Mouse (Mus musculus) spleen, adult 2 months (tissue): ENCODE measurements around the gene Ext2. TPM values are rescaled to one million over a fixed set of nuclear protein-coding genes. Genes with fewer than 3 reads are reported as not detected.

Source experiments
- DNase-seq, 2 experiments: peaks; one replicate each; pipeline versions ENCODE4 v3.0.0 to v3.0.0-alpha.2; 2012 to 2021; ENCODE audit warnings: low spot score in 2 of 2, low read depth in 1 of 2
- H3K27ac ChIP-seq: fragments of 200-500 bp; 2 replicates; pipeline ENCODE4 v1.5.1; 2012; ENCODE audit warnings: low read length, inconsistent platforms; ENCODE audit not compliant: insufficient read depth
- H3K27me3 ChIP-seq: fragments of 200-500 bp; 2 replicates; pipeline ENCODE4 v1.6.1; 2012; ENCODE audit warnings: mild to moderate bottlenecking, moderate library complexity, low read length, inconsistent platforms; ENCODE audit not compliant: control insufficient read depth, insufficient read depth
- H3K36me3 ChIP-seq: fragments of 200-500 bp; 2 replicates; pipeline ENCODE4 v1.6.1; 2012; ENCODE audit warnings: mild to moderate bottlenecking, low read length, inconsistent platforms; ENCODE audit not compliant: control insufficient read depth, insufficient read depth
- H3K4me1 ChIP-seq: fragments of 200-500 bp; 2 replicates; pipeline ENCODE4 v1.6.1; 2011; ENCODE audit warnings: inconsistent platforms; ENCODE audit not compliant: control insufficient read depth, insufficient read depth, insufficient read length
- H3K4me3 ChIP-seq: fragments of 200-500 bp; 2 replicates; pipeline ENCODE4 v1.5.1; 2011; ENCODE audit warnings: mild to moderate bottlenecking, inconsistent platforms; ENCODE audit not compliant: insufficient read depth, insufficient read length; ENCODE audit errors: extremely low read depth
- CTCF ChIP-seq: fragments of 200-500 bp; IDR thresholded peaks from 2 replicates; pipeline ENCODE4 v1.5.1; 2011; ENCODE audit warnings: mild to moderate bottlenecking, inconsistent platforms; ENCODE audit not compliant: insufficient read depth, insufficient read length, insufficient replicate concordance; ENCODE audit errors: extremely low read depth
- POLR2A ChIP-seq: fragments of 200-500 bp; IDR thresholded peaks from 2 replicates; pipeline ENCODE4 v1.6.1; 2011; ENCODE audit warnings: low read depth, low read length, inconsistent platforms
- WGBS: fragments of 180-500 bp; shearing (Covaris S2); methylation state at CpG from one replicate; pipeline ENCODE4 v1.1.7; 2018; 5-methylcytosine and 5-hydroxymethylcytosine counted together
- polyA plus RNA-seq: library from polyadenylated mRNA; depleted of rRNA; stranded (reverse); fragments of >200 nt; gene quantifications from 2 replicates; pipeline ENCODE4 v1.2.3, GENCODE M21; 2012

Ext2 gene
- polyA plus RNA-seq, 1 experiment, result 23.9 TPM

GRCm38 (mm10) chr2:93754366-93754765 is 68.0 kb downstream of the Ext2 start:
- TF ChIP-seq CTCF (no peak), POLR2A (no peak)
- Histone ChIP-seq H3K27ac (no peak overlapping the region), H3K36me3 (no peaks in the 10 kb centered on the region), H3K4me1 (0 out of 2 replicates have a peak, but pooled peaks cover 2% of the 10 kb centered on the region), H3K4me3 (no peak overlapping the region), H3K27me3 (no peaks in the 10 kb centered on the region)
- 87% methylated on average over 2 of the region's 2 CpGs for WGBS
- DNase-seq, result no peak

- Histone ChIP-seq H3K4me1 (no peaks in the 10 kb centered on the region), H3K27me3 (no peaks in the 10 kb centered on the region), H3K36me3 (no peaks in the 10 kb centered on the region), H3K4me3 (no peak overlapping the region), H3K27ac (no peak overlapping the region)
- 81% methylated on average over 6 of the region's 6 CpGs for WGBS
- no peak for DNase-seq
- TF ChIP-seq CTCF (no peak), POLR2A (no peak)
Measured at GRCm38 (mm10) chr2:93753147-93753758, 69.1 kb downstream of the Ext2 start.

DNA sequence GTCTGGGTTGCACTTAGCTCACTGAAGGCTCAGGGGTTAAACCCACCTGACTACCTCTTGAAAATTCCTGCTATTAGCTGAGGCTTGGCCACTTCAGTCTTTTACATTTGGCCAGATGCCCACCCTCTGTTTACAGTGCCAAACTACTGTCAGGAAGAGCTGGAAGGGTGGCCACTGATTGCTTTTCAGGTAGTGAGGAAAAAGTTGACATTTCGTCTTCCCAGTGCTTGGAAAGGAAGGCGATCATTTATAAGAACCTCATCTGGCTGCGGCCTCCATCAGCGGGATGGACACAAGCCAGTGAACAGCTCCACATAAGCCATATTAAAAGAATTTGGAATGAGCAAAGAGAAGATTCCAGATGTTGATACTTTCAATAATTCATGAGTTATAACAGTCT is 72.7 kb downstream of the Ext2 start:
- H3K4me3 ChIP-seq, result no peak overlapping the region
- no peaks in the 10 kb centered on the region for H3K27me3 ChIP-seq
- TF ChIP-seq CTCF, result no peak
- no peak for TF ChIP-seq POLR2A
- H3K4me1 ChIP-seq, result no peaks in the 10 kb centered on the region
- no peak for DNase-seq
- H3K36me3 ChIP-seq, result no peaks in the 10 kb centered on the region
- H3K27ac ChIP-seq, result no peak overlapping the region
- 95% methylated on average over 4 of the region's 4 CpGs for whole genome bisulfite sequencing

DNA sequence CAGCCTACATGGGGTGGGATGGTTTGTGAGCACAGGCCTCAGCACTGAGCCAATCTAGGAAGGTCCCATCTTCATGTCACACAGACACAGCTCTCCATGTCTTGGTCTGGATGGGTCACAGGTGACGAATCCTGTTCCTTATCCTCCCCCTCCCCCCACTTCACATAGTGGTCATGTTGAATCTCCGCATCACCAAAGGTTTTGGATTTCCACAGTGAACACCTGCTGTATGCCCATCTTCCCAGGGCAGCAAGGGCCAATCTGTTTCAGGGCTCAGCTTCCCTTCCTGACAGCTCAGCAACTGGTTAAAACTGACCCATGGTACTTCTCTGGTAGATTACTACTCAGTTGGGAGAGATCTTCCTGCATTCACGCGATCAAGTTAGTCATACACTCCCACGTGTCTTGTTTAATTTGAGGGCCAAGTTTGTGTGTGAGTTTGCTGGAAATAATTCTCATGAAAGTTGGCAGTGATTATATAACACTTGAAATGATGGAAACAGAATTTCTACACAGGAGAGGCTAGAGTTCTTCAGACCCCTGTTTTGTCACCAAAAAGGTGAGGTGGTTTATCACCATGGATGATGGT is 74.7 kb downstream of the Ext2 start:
- Histone ChIP-seq H3K4me1 (no peaks in the 10 kb centered on the region), H3K27ac (no peak overlapping the region), H3K36me3 (no peaks in the 10 kb centered on the region), H3K27me3 (no peaks in the 10 kb centered on the region), H3K4me3 (no peak overlapping the region)
- 84% methylated on average over 5 of the region's 5 CpGs for WGBS
- TF ChIP-seq POLR2A, result no peak
- TF ChIP-seq CTCF, result no peak
- DNase-seq, result no peak

DNA sequence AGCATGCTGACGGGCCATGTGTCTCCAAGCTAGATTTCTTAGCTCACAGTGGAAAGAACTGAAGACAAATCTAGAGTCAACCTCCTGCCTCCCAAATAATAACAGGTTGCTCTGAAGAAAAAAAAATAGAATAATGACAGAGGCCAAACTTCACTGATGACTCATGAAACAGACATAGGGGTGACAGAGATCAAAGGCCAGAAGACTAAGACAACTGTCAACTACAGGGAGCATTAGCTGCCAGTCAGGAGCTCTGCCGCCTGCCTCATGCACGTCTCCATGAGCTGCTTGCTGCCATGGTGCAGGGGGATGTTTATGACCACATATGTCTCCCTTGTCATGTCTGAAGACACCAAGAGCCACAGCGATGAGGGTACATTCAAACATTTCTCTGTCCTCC is 75.7 kb downstream of the Ext2 start:
- WGBS, result 90% methylated on average over 4 of the region's 4 CpGs
- Histone ChIP-seq H3K36me3 (no peaks in the 10 kb centered on the region), H3K27ac (no peak overlapping the region), H3K4me1 (no peaks in the 10 kb centered on the region), H3K4me3 (no peak overlapping the region), H3K27me3 (no peaks in the 10 kb centered on the region)
- TF ChIP-seq CTCF (no peak), POLR2A (no peak)
- DNase-seq, result no peak

- no peaks in the 10 kb centered on the region for H3K27me3 ChIP-seq
- no peaks in the 10 kb centered on the region for H3K36me3 ChIP-seq
- TF ChIP-seq POLR2A (no peak), CTCF (no peak)
- no peak for DNase-seq
- H3K4me1 ChIP-seq, result no peaks in the 10 kb centered on the region
- no peak overlapping the region for H3K4me3 ChIP-seq
- 73% methylated on average over 5 of the region's 5 CpGs for WGBS
- no peak overlapping the region for H3K27ac ChIP-seq
Measured at GRCm38 (mm10) chr2:93746162-93746561, 76.2 kb downstream of the Ext2 start.

DNA sequence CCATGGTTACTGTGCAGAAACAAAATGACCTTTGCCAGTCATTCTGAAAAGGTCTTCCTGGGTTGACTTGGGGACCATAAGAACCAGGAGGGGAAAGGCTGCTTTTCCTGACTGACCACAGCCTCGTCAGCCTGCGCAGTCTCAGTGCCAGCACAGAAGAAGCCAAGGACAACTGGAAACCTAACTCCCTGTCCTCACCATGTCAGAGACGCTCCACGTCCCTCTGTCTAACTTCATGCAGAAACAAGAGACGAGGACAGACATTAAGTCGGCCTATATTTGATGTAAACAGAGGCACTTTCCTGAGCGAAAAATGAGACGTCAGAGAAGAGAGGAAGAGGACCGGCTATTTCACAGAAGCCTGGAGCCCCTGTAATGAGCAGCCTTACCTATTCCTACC is 76.6 kb downstream of the Ext2 start:
- no peaks in the 10 kb centered on the region for H3K27me3 ChIP-seq
- H3K27ac ChIP-seq, result no peak overlapping the region
- no peaks in the 10 kb centered on the region for H3K4me1 ChIP-seq
- H3K36me3 ChIP-seq, result no peaks in the 10 kb centered on the region
- H3K4me3 ChIP-seq, result no peak overlapping the region
- no peak for DNase-seq
- TF ChIP-seq CTCF (no peak), POLR2A (no peak)
- 90% methylated on average over 9 of the region's 9 CpGs for WGBS
